Mouse (Mus musculus) erythroid progenitor cell, adult 5-6 weeks (primary cell): ENCODE data around the gene Nf1. TPM values are rescaled to one million over a fixed set of nuclear protein-coding genes. Genes with fewer than 3 reads are reported as not detected.

Experiments
- ATAC-seq: replicated peaks from 2 replicates; pipeline ENCODE4 v1.8.0; 2016; ENCODE audit warnings: moderate number of reproducible peaks, mild to moderate bottlenecking, moderate TSS enrichment, inconsistent platforms; ENCODE audit not compliant: poor library complexity, low FRiP score, severe bottlenecking
- total RNA-seq, 2 experiments: library from RNA; stranded (forward) in 1 of 2; stranded (reverse) in 1 of 2; fragments of 150-400 nt in 1 of 2; fragments of 186-747, 209-891 nt in 1 of 2; gene quantifications; 2 replicates each; pipeline versions ENCODE4 v1.2.3 to v1.2.4; 2015 to 2017; ENCODE audit warnings: low replicate concordance in 2 of 2

Nf1 gene
- total RNA-seq, 2 experiments from 2014 or later, result 5.7 to 6.3 TPM

- ATAC-seq, result no peak
These were observed 108.9 kb downstream of the Nf1 start for GRCm38 (mm10) chr11:79448361-79448760.

GRCm38 (mm10) chr11:79452966-79453365, 113.5 kb downstream of the Nf1 start:
- no peak for ATAC-seq

GRCm38 (mm10) chr11:79457928-79458327, 118.4 kb downstream of the Nf1 start:
- no peak for ATAC-seq

- no peak for ATAC-seq
These were observed 120.4 kb downstream of the Nf1 start for GRCm38 (mm10) chr11:79459846-79460245.

- no peak for ATAC-seq
These were observed 121.4 kb downstream of the Nf1 start for GRCm38 (mm10) chr11:79460756-79461450.

- ATAC-seq, result no peak
These were observed 128.6 kb downstream of the Nf1 start for GRCm38 (mm10) chr11:79468097-79468496.

GRCm38 (mm10) chr11:79483392-79483791, 143.9 kb downstream of the Nf1 start:
- ATAC-seq, result no peak

- no peak for ATAC-seq
These were observed 144.5 kb downstream of the Nf1 start for GRCm38 (mm10) chr11:79483876-79484528.

GRCm38 (mm10) chr11:79484721-79485120, 145.2 kb downstream of the Nf1 start:
- no peak for ATAC-seq

GRCm38 (mm10) chr11:79494976-79495800, 155.7 kb downstream of the Nf1 start:
- ATAC-seq, result no peak

- ATAC-seq, result no peak
These were observed 163.4 kb downstream of the Nf1 start for GRCm38 (mm10) chr11:79502917-79503316.

- no peak for ATAC-seq
These were observed 164.4 kb downstream of the Nf1 start, which contains the start of gene Omg for GRCm38 (mm10) chr11:79503845-79504244. Gene Omg (minus strand): TSS chr11:79504084.

GRCm38 (mm10) chr11:79504506-79504905, 165.0 kb downstream of the Nf1 start:
- ATAC-seq, result no peak

GRCm38 (mm10) chr11:79511970-79512369, 172.5 kb downstream of the Nf1 start:
- no peak for ATAC-seq

- ATAC-seq, result no peak
These were observed 175.8 kb downstream of the Nf1 start for GRCm38 (mm10) chr11:79515331-79515730.

GRCm38 (mm10) chr11:79515798-79516197, 176.3 kb downstream of the Nf1 start:
- no peak for ATAC-seq

- no peak for ATAC-seq
These were observed 179.8 kb downstream of the Nf1 start for GRCm38 (mm10) chr11:79519299-79519698.

- no peak for ATAC-seq
These were observed 180.4 kb downstream of the Nf1 start for GRCm38 (mm10) chr11:79519878-79520291.

- ATAC-seq, result no peak
These were observed 181.3 kb downstream of the Nf1 start for GRCm38 (mm10) chr11:79520772-79521171.

- no peak for ATAC-seq
These were observed 182.4 kb downstream of the Nf1 start for GRCm38 (mm10) chr11:79521930-79522329.

- ATAC-seq, result no peak
These were observed 183.5 kb downstream of the Nf1 start for GRCm38 (mm10) chr11:79522944-79523343.
